Mouse (Mus musculus): ENCODE results near the gene Cdk16. TPM values are rescaled to one million over a fixed set of nuclear protein-coding genes. Genes with fewer than 3 reads are reported as not detected.
A peak's percentile ranks its signal among the peaks of the same experiment; 100 is the strongest.
"Not testable (repeated sequence)": the region's sequence is repeated elsewhere in the genome, so short reads cannot be mapped to it uniquely, and the experiment has no call there.

Gene Cdk16
- total RNA-seq, 2 experiments from 2014 or later: 119 to 130 TPM

DNA sequence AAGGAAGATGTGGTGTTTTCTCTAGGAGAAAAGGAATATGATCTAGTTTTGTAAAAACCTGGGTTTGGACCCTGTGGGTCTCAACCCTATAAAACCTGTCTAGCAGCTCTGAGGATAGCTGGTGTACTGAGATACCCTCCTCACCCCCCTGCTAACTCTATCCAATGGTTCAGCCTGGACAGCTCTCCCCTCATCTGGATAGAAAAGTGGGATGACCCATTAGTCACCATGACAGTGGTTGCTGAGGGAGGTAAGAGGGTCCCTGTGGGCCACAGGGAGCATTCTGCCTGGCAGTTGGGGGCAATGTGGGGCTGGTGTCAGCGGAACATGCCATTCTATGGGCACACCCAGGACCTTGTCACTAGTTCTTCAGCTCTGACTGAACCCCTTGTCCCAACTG lies 4.9 kb downstream of the Cdk16 start:
- Histone ChIP-seq H3K27ac (no peak overlapping the region), H3K4me3 (no peak overlapping the region)
- intact Hi-C loops (cut with DNase I): no loop called here
- no peak for DNase-seq
- no peak for TF ChIP-seq CTCF (IDR thresholded peaks at IDR 0.05)

- no peak overlapping the region for H3K4me3 ChIP-seq
- TF ChIP-seq CTCF (IDR thresholded peaks at IDR 0.05): no peak
- no peak overlapping the region for H3K27ac ChIP-seq
- intact Hi-C loops (cut with DNase I): no loop called here
- DNase-seq: no peak
These were observed 8.1 kb downstream of the Cdk16 start for GRCm38 (mm10) chrX:20695842-20696241.

GRCm38 (mm10) chrX:20703741-20704290 lies 16.1 kb downstream of the Cdk16 start, which contains the start of gene Usp11:
Usp11 (plus strand) TSS chrX:20703906.
- DNase-seq: peak; percentile 41
- TF ChIP-seq CTCF (IDR thresholded peaks at IDR 0.05): no peak
- Histone ChIP-seq H3K4me3 (peak within 1 kb of the TSS; percentile 76), H3K27ac (peak within 1 kb of the TSS; percentile 89)
- intact Hi-C loops (cut with DNase I): no loop called here

GRCm38 (mm10) chrX:20704295-20705082 lies 16.7 kb downstream of the Cdk16 start:
- Histone ChIP-seq H3K27ac (peak overlapping the region; percentile 89), H3K4me3 (peak overlapping the region; percentile 76)
- DNase-seq: peak; percentile 79
- intact Hi-C loops (cut with DNase I): no loop called here
- TF ChIP-seq CTCF (IDR thresholded peaks at IDR 0.05): no peak

DNA sequence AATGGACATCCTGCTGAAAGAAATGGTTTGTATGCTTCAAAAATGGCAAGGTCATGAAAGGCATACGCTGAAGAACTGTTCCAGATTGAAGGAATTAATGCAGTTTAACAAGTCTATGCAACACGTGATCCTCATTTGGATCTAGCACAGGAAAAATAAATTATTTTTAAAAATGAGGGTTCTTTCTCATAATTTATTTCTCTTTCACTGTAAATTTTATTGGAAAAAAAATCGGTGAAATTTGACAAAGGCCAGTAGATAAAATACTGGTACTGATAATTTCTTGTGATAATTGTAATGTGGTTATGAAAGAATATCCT lies 17.3 kb downstream of the Cdk16 start:
- no peak for DNase-seq
- TF ChIP-seq CTCF (IDR thresholded peaks at IDR 0.05): no peak
- peak overlapping the region; percentile 89 for H3K27ac ChIP-seq
- peak overlapping the region; percentile 76 for H3K4me3 ChIP-seq
- intact Hi-C loops (cut with DNase I): no loop called here

DNA sequence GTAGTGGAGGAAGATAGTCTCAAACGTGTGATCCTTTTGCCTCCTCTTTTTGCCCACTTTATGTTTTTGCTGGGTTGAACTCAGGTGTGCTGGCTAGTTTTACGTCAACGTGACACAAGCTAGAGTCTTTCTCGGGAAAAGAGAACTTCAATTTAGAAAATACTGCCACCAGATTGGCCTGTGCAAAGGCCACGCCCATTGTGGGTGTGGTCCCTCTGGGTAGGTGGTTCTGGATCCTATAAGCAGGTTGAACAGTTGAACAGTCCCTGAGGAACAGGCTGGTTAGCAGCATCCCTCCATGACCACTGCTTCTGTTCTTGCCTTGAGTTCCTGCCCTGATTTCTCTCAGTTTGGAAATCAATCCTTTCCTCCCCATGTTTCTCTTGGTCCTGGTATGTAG lies 40.9 kb downstream of the Cdk16 start:
- Histone ChIP-seq H3K4me3 (no peak overlapping the region), H3K27ac (no peak overlapping the region)
- no peak for DNase-seq
- intact Hi-C loops (cut with DNase I): no loop called here
- no peak for TF ChIP-seq CTCF (IDR thresholded peaks at IDR 0.05)

DNA sequence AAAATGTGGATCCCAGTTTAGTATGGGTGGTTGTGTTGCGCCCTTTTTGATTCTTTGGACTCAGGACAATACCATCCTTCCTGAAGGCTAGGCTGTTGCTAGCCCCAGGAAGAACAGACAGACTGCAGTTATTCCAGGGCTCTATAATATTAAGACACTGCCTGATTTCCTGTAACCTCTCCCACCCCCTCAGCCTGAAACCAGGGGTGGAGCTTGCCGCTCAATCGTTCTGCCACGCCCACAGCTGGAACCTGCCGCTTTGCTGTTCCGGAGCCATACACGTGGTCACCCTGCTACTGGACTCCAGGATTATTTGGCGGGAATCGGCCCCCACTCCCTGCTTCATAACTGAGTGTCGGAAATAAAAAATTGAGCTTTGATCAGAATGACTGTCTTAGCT lies 42.3 kb downstream of the Cdk16 start:
- intact Hi-C loops (cut with DNase I); H3K27ac ChIP-seq; H3K4me3 ChIP-seq: not testable (repeated sequence)
- DNase-seq: peak; percentile 17

DNA sequence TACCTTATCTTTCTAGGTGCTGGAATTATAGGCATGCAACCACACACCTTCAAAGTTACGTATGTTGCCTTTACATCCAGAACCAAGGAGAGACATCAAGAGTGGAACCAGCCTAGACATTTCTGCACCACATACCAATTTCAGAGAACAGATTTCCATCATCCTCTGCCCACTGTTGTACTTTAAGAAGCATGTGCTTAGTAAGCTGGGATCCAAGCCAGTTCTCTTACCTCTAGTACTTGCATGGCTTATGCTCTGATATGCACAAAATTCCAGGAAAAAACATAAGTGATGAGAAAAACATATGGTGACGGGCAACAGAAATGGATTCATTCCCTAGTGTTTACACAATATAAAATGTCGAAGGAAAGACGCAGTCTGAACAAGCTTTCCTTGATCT lies 48.7 kb downstream of the Cdk16 start:
- no peak for DNase-seq
- TF ChIP-seq CTCF (IDR thresholded peaks at IDR 0.05): no peak
- Histone ChIP-seq H3K27ac (no peak overlapping the region), H3K4me3 (no peak overlapping the region)
- intact Hi-C loops (cut with DNase I): no loop called here

GRCm38 (mm10) chrX:20748829-20749228 lies 61.1 kb downstream of the Cdk16 start:
- no peak for TF ChIP-seq CTCF (IDR thresholded peaks at IDR 0.05)
- no peak overlapping the region for H3K4me3 ChIP-seq
- no peak for DNase-seq
- H3K27ac ChIP-seq: no peak overlapping the region
- intact Hi-C loops (cut with DNase I): no loop called here

Other genes starting within 250 kb of the Cdk16 start
- gene Rgn, start 138.2 kb upstream of the Cdk16 start, total RNA-seq (2021): not detected
- 10 to 100 TPM in 1 of 2 experiments, 1 to 10 TPM in 1; 9.8 to 11.1 TPM for gene Rbm10, start 70.5 kb upstream of the Cdk16 start, total RNA-seq (2021)
- gene Ndufb11, start 70.3 kb upstream of the Cdk16 start, total RNA-seq (2021): 100 to 1,000 TPM; 399 to 541 TPM
- 100 to 1,000 TPM; 135 to 149 TPM for gene Uba1, start 29.6 kb upstream of the Cdk16 start, total RNA-seq (2021)
- gene Usp11, start 16.0 kb downstream of the Cdk16 start, total RNA-seq (2021): 1 to 10 TPM; 1.2 to 2.8 TPM
- 10 to 100 TPM; 87.8 to 98.0 TPM for gene Araf, start 109.9 kb downstream of the Cdk16 start, total RNA-seq (2021)
- gene Timp1, start 182.2 kb downstream of the Cdk16 start, total RNA-seq (2021): 1 to 10 TPM in 1 of 2 experiments, under 1 TPM in 1; 0.48 to 3.0 TPM
- under 1 TPM in 1 of 2 experiments, not detected in 1; 0.06 TPM for gene Syn1, start 233.1 kb downstream of the Cdk16 start, total RNA-seq (2021)
- 1 to 10 TPM; 3.1 to 4.8 TPM for gene Cfp, start 243.6 kb downstream of the Cdk16 start, total RNA-seq (2021)

All from gastrocnemius, adult 2 months (tissue).